Mouse (Mus musculus) skeletal muscle tissue, adult 2 months (tissue): Measurements from ENCODE around the gene Wdr31.

ENCODE experiments used
- DNase-seq: peaks from one replicate; pipeline ENCODE4 v3.0.0-alpha.2; 2012; ENCODE audit warnings: low read depth, low spot score

Gene Wdr31

GRCm38 (mm10) chr4:62470598-62471051, at the start of gene Wdr31:
Wdr31 (minus strand) TSS chr4:62470896.
- peak; percentile 40 for DNase-seq

- DNase-seq = peak; percentile 73
Observed at GRCm38 (mm10) chr4:62519849-62520233, 49.1 kb upstream of the Wdr31 start, which contains the start of gene Alad. Alad (minus strand) TSS chr4:62519918.

DNA sequence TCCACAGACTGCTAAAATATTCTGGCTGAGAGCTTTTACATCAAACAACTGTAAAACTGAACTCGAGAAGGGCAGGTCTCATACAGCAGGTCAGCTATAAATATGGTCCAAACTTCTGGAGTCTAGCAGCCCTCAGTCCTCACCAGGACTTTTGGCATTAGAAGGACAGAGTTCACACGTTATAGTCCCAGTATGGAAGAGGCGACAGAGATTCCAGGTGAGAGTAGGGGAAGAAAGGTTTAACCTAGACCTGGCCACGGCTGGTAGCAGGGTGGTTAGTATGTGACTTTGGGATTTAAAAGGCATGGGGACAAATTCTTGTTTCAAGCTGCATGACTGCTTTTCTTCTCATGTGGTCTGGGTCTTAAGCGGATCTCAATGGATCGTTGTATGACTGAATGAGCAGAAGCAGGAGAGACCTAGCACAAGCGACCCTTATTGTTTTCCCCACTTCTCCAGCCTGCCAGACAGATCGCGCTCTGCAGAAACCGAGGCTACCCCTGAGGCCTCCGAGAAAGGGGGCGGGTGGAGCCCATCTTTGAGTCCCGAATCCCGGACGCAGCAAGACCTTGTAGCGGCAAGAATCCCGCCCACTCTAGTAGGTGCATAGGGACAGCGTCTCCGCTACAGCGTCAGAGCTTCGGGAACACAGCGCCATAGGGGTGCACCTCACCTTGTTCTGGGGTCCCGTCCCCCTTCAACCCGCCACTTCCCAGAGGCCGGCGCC, 48.6 kb upstream of the Wdr31 start:
- DNase-seq = no peak

GRCm38 (mm10) chr4:62518416-62519121, 47.9 kb upstream of the Wdr31 start:
- peak; percentile 27 for DNase-seq

DNA sequence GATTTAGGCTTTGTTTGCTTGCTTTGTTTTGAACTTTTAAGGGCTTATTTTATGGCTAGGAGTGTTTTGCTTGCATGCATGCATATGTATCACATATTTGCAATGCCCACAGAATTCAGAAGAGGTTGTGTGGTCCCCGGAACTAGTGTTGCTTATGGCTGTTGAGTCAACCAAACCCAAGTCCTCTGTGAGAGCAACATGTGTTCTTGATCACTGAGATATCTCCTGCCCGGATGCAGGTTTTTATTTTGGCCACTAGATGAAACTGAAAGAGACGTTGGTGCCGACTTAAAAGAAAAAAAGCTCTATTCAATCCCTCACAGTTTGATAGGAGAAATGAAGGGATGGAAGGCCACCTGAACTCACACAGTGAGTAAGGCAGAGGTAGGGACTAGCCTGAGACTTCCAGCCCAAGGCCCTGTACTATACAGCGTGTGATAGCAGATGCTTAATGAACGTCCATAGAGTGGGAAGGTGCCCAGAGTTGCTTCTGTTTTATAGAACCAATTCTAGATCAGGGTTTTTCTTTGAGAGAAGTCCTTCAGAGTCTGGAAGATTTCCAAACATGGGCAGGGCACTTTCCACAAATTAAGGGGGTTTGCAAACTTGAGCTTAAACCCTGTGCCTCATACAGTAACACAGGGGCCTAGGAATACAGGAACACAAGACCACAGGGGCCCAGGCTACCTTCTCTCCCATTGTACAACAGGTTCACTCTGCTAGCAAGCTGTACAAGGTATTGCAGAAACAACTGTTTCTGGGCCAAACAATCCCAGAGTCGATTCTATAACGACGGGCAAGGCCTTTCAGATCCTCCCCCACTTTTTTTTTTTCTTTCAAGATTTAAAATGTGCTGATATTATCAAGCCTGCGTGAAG, 47.1 kb upstream of the Wdr31 start:
- no peak for DNase-seq

DNA sequence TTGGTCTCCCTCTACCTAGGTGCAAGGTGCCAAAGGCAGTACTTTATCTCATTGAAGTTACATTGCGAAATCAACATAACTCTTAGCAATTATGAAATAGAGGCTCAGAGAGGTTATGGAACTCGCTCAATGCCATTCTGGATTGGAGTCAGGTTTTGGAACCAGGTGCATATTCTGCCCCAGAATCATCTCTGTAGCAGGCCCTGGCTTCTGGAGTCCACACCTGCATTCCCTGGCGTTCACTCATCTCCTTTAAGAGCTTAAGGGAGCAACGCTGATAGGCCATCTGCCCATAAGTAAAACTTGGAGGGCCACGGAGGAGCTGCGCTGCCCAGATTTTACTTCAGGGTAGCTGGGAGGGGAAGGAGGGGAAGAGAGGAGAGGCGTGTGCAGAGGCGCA, 46.4 kb upstream of the Wdr31 start:
- DNase-seq = no peak

- DNase-seq = no peak
Observed at GRCm38 (mm10) chr4:62516579-62516978, 45.9 kb upstream of the Wdr31 start.

DNA sequence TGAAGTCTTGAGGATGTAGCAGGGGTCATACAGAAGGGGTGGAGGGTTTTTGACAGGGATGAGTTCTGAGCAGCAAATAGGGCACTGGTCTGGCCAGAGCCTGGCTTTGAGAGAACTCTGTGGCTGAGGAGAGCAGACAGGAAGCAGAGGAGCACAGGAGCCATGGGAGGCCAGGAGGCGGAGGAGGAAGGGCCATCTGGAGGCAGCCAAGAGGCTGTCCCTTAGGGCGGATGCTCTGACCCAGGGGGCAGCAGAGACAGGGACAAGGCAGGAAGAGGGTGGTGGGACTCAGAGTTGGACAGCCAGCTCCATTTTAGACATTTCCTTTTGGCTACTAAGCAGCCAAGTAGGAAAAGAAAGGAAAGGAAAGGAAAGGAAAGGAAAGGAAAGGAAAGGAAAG, 45.4 kb upstream of the Wdr31 start:
- DNase-seq = no peak

- no peak for DNase-seq
Observed at GRCm38 (mm10) chr4:62515490-62515889, 44.8 kb upstream of the Wdr31 start.

- DNase-seq = no peak
Observed at GRCm38 (mm10) chr4:62514995-62515394, 44.3 kb upstream of the Wdr31 start.

DNA sequence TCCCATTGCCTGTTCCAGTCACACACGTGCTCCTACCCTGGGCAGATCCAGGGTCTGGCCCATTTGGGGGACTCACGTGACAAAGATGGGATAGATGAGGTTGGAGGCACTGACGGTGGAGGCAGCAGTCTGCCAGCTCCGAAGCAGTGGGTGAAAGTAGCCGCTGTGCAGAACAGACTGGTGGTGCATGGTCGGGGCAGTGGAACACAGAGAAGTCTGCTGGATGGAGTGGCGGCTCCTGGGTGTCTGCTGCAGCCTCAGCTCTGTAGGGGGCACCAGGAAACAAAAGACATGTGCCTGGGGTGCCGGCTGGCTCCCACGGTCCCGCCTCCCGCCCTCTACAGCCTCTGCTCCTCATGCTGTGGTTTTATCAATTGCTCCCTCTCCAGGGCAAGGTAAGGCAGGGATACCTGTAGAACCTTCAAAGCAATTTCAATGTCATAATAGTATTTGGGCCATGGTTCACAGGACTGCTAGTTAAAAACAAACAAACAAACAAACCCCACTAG, 43.4 kb upstream of the Wdr31 start:
- DNase-seq = no peak

GRCm38 (mm10) chr4:62509946-62510345, 39.2 kb upstream of the Wdr31 start:
- DNase-seq = no peak

DNA sequence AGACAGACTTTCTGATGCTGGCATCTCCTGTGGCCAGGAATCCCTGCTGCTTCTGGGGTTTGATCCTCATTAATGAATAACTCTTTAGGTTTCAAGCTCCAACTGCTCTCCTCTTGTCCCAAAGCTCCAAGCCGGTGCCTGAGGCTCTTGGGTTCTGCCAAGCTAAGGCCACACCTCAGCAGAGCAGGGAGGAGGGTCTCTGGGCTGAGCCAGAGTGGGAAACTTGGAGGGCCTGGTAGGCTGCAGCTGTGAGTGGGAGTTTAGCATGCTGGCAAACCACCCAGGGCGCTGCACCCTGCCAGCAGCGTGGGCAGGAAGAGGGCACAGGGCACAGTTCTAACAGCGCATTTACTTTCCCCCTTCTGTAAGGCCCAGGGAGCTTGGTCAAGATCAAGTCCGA, 38.1 kb upstream of the Wdr31 start:
- DNase-seq = no peak

- DNase-seq = no peak
Observed at GRCm38 (mm10) chr4:62506798-62507197, 36.1 kb upstream of the Wdr31 start.

DNA sequence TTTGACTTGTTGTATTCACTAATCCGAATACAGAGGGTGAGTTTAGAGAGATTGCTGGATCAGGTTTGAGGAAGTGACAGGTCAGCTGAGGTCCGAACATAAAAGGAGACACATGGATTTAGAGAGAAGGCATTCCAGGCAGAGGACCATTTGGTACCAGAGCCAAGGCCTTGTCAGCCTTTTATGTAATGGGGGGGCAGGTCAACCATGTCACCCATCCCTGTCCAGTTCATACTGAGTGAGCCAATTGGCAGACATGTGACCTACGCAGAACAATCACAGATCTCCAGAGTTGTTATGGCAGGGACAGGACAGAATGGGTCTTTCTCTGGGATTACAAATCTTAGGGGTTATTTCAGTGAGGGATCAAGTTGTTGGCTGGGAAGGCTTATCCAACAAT, 35.3 kb upstream of the Wdr31 start:
- no peak for DNase-seq

GRCm38 (mm10) chr4:62503374-62503970, 32.8 kb upstream of the Wdr31 start, which contains the start of gene Hdhd3:
Hdhd3 (minus strand) TSS chr4:62503467.
- no peak for DNase-seq

DNA sequence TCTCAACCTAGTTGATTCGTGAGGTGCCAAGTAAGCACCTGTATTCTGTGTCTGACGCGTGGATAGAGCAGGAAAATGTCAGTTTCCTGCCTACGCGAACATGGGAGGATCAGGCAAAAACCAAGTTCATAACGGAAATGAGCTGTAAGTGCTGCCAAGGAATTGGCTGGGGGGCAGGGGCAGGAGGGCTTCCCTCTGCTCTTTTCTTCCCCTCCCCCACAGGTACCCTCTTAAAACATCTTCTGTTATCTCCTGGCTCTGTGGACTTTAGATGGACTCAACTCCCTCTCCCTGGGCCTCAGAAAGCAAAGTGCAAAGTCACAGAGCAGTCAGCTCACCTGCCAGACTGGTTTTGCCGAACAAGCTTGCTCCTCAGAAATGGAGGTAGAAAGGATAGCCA, 32.3 kb upstream of the Wdr31 start:
- DNase-seq = no peak

GRCm38 (mm10) chr4:62501964-62502732, 31.5 kb upstream of the Wdr31 start:
- peak; percentile 86 for DNase-seq

DNA sequence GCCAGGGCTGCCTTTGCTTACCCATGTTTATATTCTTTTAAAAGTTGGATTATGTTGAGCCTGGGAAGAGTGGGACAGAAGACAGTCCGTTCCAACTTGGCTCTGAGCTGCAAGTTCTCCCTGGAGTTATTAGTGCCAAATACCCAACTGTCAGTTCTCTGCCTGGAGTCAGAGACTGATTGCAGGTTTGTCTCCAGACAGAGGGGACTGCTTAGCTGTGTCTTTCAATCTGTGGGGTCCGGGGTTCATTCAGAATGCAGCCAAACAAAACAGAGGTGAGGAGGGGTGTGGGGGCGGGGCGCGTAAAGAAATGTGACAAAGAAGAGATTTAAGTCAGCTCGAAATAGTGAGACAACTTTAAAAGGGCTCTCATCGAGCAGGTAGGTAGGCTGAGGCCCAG, 30.8 kb upstream of the Wdr31 start:
- no peak for DNase-seq

DNA sequence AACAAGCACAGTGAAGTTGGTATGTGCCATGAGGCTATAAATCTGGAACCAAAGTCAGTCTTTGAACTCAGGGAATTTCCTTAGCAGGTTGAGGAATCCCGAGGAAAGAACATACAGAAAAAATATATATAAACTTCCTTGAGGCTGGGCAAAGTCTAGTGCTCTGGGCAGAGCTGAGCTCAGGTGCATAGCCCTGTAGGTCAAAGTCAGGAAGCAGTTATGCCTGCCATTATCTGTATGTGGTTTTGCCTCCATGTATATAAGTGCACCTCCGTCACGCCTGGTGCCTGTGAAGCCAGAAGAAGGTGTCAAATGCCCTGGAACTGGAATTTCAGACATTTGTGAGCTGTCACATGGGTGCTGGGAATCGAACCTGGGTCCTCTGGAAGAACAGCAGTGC, 30.1 kb upstream of the Wdr31 start:
- DNase-seq = no peak

- peak; percentile 47 for DNase-seq
Observed at GRCm38 (mm10) chr4:62496815-62497214, 26.1 kb upstream of the Wdr31 start.
